Mouse (Mus musculus) forebrain, embryonic 16.5 days (tissue): ENCODE data around the gene Zmat5. TPM values are rescaled to one million over a fixed set of nuclear protein-coding genes. Genes with fewer than 3 reads are reported as not detected.

Experiments
- ATAC-seq: fragments of 200-750 bp; cut with Nextera tagmentation; 2 replicates; pipeline ENCODE4 v1.8.0; 2017; ENCODE audit warnings: mild to moderate bottlenecking, moderate library complexity
- H3K27ac ChIP-seq: fragments of 300-500 bp; sonication (generic); 2 replicates; pipeline ENCODE4 v1.5.1; 2014; ENCODE audit warnings: low read length, control low read depth
- H3K27me3 ChIP-seq: fragments of 300-500 bp; sonication (generic); replicated peaks from 2 replicates; pipeline ENCODE4 v1.6.1; 2014; ENCODE audit warnings: low read length; ENCODE audit not compliant: control insufficient read depth, insufficient read depth
- H3K36me3 ChIP-seq: fragments of 300-500 bp; sonication (generic); 2 replicates; pipeline ENCODE4 v1.6.1; 2014; ENCODE audit not compliant: control insufficient read depth, insufficient read depth
- H3K4me1 ChIP-seq: fragments of 300-500 bp; sonication (generic); replicated peaks from 2 replicates; pipeline ENCODE4 v1.6.1; 2014; ENCODE audit warnings: low read length; ENCODE audit not compliant: control insufficient read depth, insufficient read depth
- H3K4me2 ChIP-seq: fragments of 300-500 bp; sonication (generic); 2 replicates; pipeline ENCODE4 v1.6.1; 2014; ENCODE audit warnings: mild to moderate bottlenecking, low read length, control low read depth
- H3K4me3 ChIP-seq: fragments of 300-500 bp; sonication (generic); replicated peaks from 2 replicates; pipeline ENCODE4 v1.5.1; 2014; ENCODE audit warnings: mild to moderate bottlenecking, low read length, control low read depth
- H3K9ac ChIP-seq: fragments of 300-500 bp; sonication (generic); replicated peaks from 2 replicates; pipeline ENCODE4 v1.6.1; 2014; ENCODE audit warnings: low read depth, low read length, control low read depth
- H3K9me3 ChIP-seq: fragments of 300-500 bp; sonication (generic); 2 replicates; pipeline ENCODE4 v1.6.1; 2016; ENCODE audit warnings: low read length; ENCODE audit not compliant: control insufficient read depth
- WGBS: fragments of 180-500 bp; shearing (Covaris S2); extraction: QIAGEN DNeasy Blood & Tissue Kit; methylation state at CpG from one replicate; pipeline ENCODE4 v1.1.7; 2014; 5-methylcytosine and 5-hydroxymethylcytosine counted together
- polyA plus RNA-seq: library from polyadenylated mRNA; unstranded; fragments of >200 nt; fragmentation: Nextera tagmentation; extraction: Ambion mirVana; gene quantifications from 2 replicates; pipeline ENCODE4 v1.2.1, GENCODE M21; 2015

The Zmat5 gene
- polyA plus RNA-seq, 1 experiment from 2014 or later: 75.5 TPM

DNA sequence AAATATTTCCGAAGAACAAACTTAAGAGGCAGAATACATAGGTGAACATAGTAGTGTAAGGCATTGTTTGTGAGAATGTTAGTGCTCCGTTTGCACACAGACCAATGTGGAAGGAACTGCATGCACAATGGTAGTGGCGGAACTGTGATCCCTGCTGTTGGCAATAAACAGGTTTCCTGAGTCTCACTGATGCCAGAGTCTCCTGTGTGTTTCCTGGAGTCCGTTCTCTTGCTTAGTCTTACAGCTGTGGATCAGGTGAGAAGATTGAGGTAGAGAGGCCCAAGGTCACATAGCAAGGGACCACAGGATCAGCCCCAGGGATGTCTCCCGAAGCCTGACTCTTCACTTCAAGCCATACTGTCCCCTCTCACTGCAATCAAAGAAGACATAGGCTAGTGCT, 19.0 kb upstream of the Zmat5 start:
- 86% methylated on average over 5 of the region's 5 CpGs for WGBS
- H3K9ac ChIP-seq: no peak overlapping the region
- no peaks in the 10 kb centered on the region for H3K9me3 ChIP-seq
- H3K27ac ChIP-seq: no peak overlapping the region
- no peak overlapping the region for H3K4me2 ChIP-seq
- ATAC-seq: no peak
- H3K27me3 ChIP-seq: no peaks in the 10 kb centered on the region
- H3K4me1 ChIP-seq: no peaks in the 10 kb centered on the region
- no peak overlapping the region for H3K4me3 ChIP-seq
- H3K36me3 ChIP-seq: peaks cover 16% of the 10 kb centered on the region

DNA sequence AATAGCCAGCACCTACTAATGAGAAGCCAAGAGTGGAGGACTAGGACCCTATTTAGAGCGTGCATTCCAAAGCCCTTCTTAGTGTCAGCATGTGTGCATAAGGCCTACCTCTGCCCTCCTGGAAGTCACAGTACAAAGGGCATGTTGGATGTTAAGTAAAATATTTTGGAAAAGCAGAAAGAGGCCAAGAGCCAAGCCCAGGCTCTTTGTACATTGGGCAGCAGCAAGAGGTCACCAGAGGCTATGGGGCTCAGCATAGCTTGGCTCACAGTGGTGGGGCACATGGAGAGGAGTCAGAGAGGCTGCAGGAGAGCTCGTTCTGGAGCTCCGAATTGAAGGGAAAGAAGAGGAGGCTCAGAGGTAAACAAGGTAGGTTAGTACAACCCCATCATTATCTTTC, 17.5 kb upstream of the Zmat5 start:
- no peak for ATAC-seq
- Histone ChIP-seq H3K4me2 (no peak overlapping the region), H3K36me3 (peaks cover 8% of the 10 kb centered on the region), H3K27me3 (no peaks in the 10 kb centered on the region), H3K4me1 (no peaks in the 10 kb centered on the region; the same call in 1 of the 2 replicates), H3K27ac (no peak overlapping the region), H3K9ac (no peak overlapping the region), H3K4me3 (no peak overlapping the region), H3K9me3 (no peaks in the 10 kb centered on the region)
- WGBS: 83% methylated on average over 3 of the region's 3 CpGs

DNA sequence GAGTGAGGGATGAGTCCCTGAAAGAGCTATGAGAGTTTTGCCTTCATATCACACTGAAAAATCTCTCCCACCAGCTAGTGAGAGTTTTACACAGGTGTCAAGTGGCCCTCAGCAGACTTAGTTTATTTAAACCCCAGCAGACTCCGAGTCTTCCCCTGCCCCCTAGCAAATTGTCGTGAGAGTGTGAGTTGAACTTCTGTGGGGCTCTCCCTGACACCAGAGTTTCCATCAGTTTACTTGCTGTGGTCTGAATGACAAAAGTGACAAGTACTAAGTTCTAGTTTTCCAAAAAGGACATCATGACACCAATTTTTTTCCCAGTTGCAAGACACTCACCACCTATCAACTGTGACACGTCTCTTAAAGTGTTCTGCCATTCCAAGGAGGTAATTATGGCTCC, 16.6 kb upstream of the Zmat5 start:
- no peaks in the 10 kb centered on the region; the same call in 1 of the 2 replicates for H3K4me1 ChIP-seq
- no peak overlapping the region for H3K9ac ChIP-seq
- no peaks in the 10 kb centered on the region for H3K9me3 ChIP-seq
- ATAC-seq: no peak
- WGBS: 82% methylated on average over 3 of the region's 3 CpGs
- H3K27ac ChIP-seq: no peak overlapping the region
- H3K36me3 ChIP-seq: peaks cover 6% of the 10 kb centered on the region
- no peak overlapping the region for H3K4me2 ChIP-seq
- H3K4me3 ChIP-seq: no peak overlapping the region
- no peaks in the 10 kb centered on the region for H3K27me3 ChIP-seq

DNA sequence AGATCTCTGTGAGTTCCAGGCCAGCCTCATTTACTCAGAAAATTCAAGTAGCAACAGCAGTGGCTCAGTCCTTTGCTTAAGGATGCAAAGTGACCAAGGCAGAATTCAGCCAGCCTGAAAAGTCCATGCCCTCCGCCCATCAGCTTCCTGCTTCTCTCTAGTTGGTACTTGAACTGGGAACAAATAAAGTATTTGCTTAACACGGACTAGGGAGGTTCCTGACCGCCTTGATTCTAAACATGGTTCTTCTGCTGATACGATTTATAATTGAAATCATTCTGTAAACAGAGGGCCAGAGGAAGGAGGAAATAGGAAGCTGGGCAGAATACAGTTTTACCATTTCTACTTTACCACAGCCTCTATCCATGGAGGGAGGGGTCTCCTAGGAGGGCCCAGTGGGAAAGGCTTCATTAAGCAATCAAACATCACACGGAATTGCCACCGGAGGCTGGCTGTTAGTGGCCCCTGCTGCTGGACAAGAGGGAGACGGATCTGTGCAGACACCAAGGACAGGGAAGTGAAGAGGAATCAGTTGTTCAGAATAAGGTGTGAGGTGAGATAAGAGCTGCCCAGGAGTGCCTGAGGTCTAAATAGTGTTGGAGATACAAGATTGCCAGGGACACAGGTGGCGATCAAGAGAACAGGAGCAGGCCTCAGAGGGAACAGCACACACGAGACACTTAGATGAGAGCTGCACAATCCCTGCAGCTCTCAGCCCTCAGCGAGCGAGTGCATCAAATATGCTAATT, 15.7 kb upstream of the Zmat5 start:
- H3K4me1 ChIP-seq: no peaks in the 10 kb centered on the region; the same call in 1 of the 2 replicates
- no peak overlapping the region for H3K4me2 ChIP-seq
- H3K27me3 ChIP-seq: no peaks in the 10 kb centered on the region
- no peaks in the 10 kb centered on the region for H3K9me3 ChIP-seq
- H3K4me3 ChIP-seq: no peak overlapping the region
- H3K27ac ChIP-seq: no peak overlapping the region
- H3K36me3 ChIP-seq: no peaks in the 10 kb centered on the region
- H3K9ac ChIP-seq: no peak overlapping the region
- WGBS: 69% methylated on average over 11 of the region's 11 CpGs
- no peak for ATAC-seq

DNA sequence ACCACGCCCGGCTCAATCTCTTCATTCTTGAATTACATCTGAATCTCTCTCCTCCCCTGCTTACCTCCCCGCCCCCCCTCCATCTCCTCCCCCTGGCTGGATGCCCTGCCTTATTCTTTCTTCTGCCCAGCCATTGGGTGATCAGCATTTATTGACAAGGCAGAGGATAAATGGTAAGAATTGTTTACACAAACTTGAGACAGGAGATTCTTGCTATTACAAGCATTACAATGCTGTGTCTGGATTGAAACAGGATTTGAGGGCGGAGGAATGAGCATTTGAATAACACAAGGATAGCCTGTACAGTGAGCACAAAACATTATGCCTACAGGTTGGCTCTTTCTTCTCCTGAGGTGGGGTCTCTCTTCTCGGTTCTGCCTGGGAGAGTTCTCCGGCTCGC, 14.1 kb upstream of the Zmat5 start:
- Histone ChIP-seq H3K27me3 (no peaks in the 10 kb centered on the region), H3K9me3 (no peaks in the 10 kb centered on the region), H3K4me1 (no peaks in the 10 kb centered on the region; the same call in 1 of the 2 replicates), H3K9ac (no peak overlapping the region), H3K4me3 (no peak overlapping the region), H3K4me2 (no peak overlapping the region), H3K27ac (no peak overlapping the region), H3K36me3 (no peaks in the 10 kb centered on the region)
- 77% methylated on average over 7 of the region's 7 CpGs for WGBS
- ATAC-seq: no peak

DNA sequence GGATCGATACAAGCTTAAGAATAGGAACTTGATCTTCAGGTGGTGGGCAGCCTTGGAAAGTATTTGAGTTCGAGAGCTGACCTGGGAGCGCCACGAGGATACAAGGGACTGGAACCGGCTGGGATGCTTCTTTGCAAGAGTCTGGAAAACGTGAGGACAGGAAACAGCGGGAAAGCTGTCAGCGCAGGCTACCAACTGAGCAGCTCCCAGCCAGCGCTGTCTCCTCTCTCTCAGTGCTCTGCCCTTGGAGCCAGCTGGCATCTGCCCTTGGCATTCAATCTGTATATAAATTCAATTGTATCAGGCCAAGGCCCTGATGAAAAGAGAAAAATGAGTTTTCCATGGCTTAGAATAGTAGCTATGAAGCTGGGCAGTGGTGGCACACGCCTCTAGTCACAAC, 13.3 kb upstream of the Zmat5 start:
- Histone ChIP-seq H3K27ac (no peak overlapping the region), H3K4me2 (no peak overlapping the region), H3K4me1 (no peaks in the 10 kb centered on the region; the same call in 1 of the 2 replicates), H3K36me3 (no peaks in the 10 kb centered on the region), H3K4me3 (no peak overlapping the region), H3K27me3 (no peaks in the 10 kb centered on the region), H3K9me3 (no peaks in the 10 kb centered on the region), H3K9ac (no peak overlapping the region)
- WGBS: 56% methylated on average over 10 of the region's 10 CpGs
- ATAC-seq: no peak

DNA sequence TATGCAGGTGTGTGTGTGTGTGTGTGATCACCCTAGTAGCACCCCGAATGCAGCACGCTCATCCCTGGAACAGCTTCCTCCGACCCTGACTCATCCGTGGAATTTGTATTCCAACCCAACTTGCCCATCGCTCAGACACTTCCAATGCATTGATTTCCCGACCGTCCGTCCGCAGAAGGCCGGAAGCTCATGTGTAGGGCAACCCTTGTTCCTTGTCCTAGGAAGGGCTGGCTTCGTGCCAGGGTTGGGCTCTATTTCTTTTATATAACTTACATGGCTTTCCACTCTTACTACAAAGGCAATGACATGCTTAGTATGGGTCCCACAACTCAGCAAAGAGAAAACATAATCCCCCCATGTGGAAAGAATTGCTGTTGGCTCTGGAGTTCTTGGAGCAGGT, 12.3 kb upstream of the Zmat5 start:
- 88% methylated on average over 11 of the region's 11 CpGs for WGBS

DNA sequence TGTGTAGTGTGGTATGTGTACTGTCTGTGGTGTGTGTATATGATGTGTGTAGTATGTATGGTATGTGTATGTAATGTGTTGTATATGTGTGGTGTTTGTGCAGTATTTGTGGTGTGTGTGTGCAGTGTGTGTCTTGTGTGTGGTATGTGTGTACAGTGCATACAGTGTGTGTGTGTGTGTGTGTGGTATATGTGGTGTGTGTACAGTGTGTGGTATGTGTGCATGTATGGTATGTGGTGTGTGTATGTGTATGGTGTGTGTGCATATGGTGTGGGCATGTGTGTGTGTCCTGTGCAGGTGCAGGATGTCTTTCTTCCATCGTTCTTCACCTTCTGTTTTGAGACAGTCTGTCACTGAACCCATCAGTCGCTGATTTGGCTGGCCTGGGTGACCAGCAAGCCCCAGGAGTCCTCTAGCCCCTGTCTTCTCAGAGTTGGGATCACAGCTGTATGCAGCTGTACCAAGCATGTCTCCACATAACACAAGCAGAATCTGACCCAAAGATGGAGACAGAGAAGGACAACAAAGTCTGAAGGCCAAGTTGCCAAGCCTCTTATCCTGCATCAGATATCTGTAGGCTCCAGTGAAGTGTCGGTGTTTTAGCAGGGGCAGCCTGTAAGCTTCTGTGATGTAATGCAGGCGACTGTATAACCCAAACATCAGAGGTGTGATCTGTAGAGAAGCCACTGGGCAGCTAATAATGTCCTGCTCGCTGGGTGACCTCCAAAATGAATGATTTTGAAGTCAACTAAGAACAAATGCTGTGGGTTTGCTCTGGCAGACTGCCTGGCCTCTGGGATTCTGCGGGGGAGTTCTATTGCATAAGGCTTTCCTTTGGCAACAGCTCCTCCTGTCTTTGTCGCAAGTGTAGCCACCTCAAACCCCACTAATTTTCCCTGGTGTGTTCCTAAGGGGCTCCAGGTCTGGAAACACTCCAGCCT, 7.2 kb upstream of the Zmat5 start:
- no peaks in the 10 kb centered on the region for H3K27me3 ChIP-seq
- no peak overlapping the region for H3K4me3 ChIP-seq
- WGBS: 59% methylated on average over 7 of the region's 7 CpGs
- 0 out of 2 replicates have a peak, but pooled peaks cover 10% of the 10 kb centered on the region for H3K36me3 ChIP-seq
- no peak for ATAC-seq
- no peaks in the 10 kb centered on the region for H3K9me3 ChIP-seq
- H3K4me1 ChIP-seq: 0 out of 2 replicates have a peak, but pooled peaks cover 1% of the 10 kb centered on the region
- H3K27ac ChIP-seq: no peak overlapping the region
- H3K9ac ChIP-seq: no peak overlapping the region
- H3K4me2 ChIP-seq: no peak overlapping the region

More for the DNA sequence above, 12.3 kb upstream of the Zmat5 start:
- no peak for ATAC-seq
- H3K9me3 ChIP-seq: no peaks in the 10 kb centered on the region
- H3K4me3 ChIP-seq: no peak overlapping the region
- H3K4me1 ChIP-seq: no peaks in the 10 kb centered on the region; the same call in 1 of the 2 replicates
- no peak overlapping the region for H3K9ac ChIP-seq
- H3K36me3 ChIP-seq: no peaks in the 10 kb centered on the region
- H3K4me2 ChIP-seq: no peak overlapping the region
- no peaks in the 10 kb centered on the region for H3K27me3 ChIP-seq
- no peak overlapping the region for H3K27ac ChIP-seq

DNA sequence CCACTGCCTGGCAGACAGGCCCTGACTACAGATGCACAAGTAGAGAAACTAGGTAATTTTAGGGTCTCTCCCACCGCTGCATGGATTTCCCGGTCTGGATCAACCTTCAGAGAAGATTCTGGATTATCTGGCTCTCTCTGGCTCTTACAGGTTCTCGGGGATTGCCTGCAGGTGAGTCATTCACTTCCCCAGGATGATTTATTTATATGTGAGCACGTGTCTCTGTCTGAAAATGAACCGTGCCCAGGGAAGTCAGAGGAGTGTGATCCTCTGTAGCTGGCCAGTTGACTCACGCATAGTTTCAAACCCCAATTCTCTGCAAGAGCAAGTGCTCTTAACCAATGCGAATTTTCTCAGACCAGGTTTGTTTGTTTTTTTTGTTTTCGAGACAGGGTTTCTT, 3.8 kb upstream of the Zmat5 start:
- H3K4me2 ChIP-seq: no peak overlapping the region
- no peak overlapping the region for H3K9ac ChIP-seq
- WGBS: 91% methylated on average over 8 of the region's 8 CpGs
- H3K4me1 ChIP-seq: peaks cover 20% of the 10 kb centered on the region
- ATAC-seq: no peak
- H3K27ac ChIP-seq: no peak overlapping the region
- no peak overlapping the region for H3K4me3 ChIP-seq
- no peaks in the 10 kb centered on the region for H3K27me3 ChIP-seq
- 0 out of 2 replicates have a peak, but pooled peaks cover 10% of the 10 kb centered on the region for H3K36me3 ChIP-seq
- H3K9me3 ChIP-seq: no peaks in the 10 kb centered on the region
